Mouse (Mus musculus) heart, embryonic 16.5 days (tissue): ENCODE measurements at regions not wholly inside any gene's neighbourhood (a gene's known extent, or its start where the extent isn't known, plus 50 kb on each side); places are given as distances from the start of the nearest gene placed in this dataset.
"Not testable (repeated sequence)": the region's sequence is repeated elsewhere in the genome, so short reads cannot be mapped to it uniquely, and the experiment has no call there.

ENCODE experiments used
- ATAC-seq: fragments of 200-750 bp; cut with Nextera tagmentation; replicated peaks from 2 replicates; pipeline ENCODE4 v1.8.0; 2017; ENCODE audit warnings: moderate number of reproducible peaks; ENCODE audit not compliant: insufficient read depth, low FRiP score; ENCODE audit errors: extremely low read depth
- H3K27ac ChIP-seq: fragments of 300-500 bp; sonication (generic); 2 replicates; pipeline ENCODE4 v1.5.1; 2014; ENCODE audit warnings: mild to moderate bottlenecking, low read length, control low read depth, moderate library complexity
- H3K27me3 ChIP-seq: fragments of 300-500 bp; sonication (generic); 2 replicates; pipeline ENCODE4 v1.6.1; 2014; ENCODE audit warnings: low read length, mixed read lengths; ENCODE audit not compliant: control insufficient read depth, insufficient read depth
- H3K36me3 ChIP-seq: fragments of 300-500 bp; sonication (generic); 2 replicates; pipeline ENCODE4 v1.6.1; 2014; ENCODE audit not compliant: control insufficient read depth, insufficient read depth
- H3K4me1 ChIP-seq: fragments of 300-500 bp; sonication (generic); 2 replicates; pipeline ENCODE4 v1.6.1; 2014; ENCODE audit warnings: low read length, mixed read lengths; ENCODE audit not compliant: control insufficient read depth, insufficient read depth
- H3K4me2 ChIP-seq: fragments of 300-500 bp; sonication (generic); 2 replicates; pipeline ENCODE4 v1.6.1; 2014; ENCODE audit warnings: low read depth, mild to moderate bottlenecking, control low read depth, low read length
- H3K4me3 ChIP-seq: fragments of 300-500 bp; sonication (generic); 2 replicates; pipeline ENCODE4 v1.5.1; 2014; ENCODE audit warnings: mild to moderate bottlenecking, control low read depth, low read length
- H3K9ac ChIP-seq: fragments of 300-500 bp; sonication (generic); 2 replicates; pipeline ENCODE4 v1.6.1; 2014; ENCODE audit warnings: low read length, control low read depth
- H3K9me3 ChIP-seq: fragments of 300-500 bp; sonication (generic); replicated peaks from 2 replicates; pipeline ENCODE4 v1.6.1; 2016; ENCODE audit warnings: low read length; ENCODE audit not compliant: control insufficient read depth
- WGBS: fragments of 180-500 bp; shearing (Covaris S2); extraction: QIAGEN DNeasy Blood & Tissue Kit; methylation state at CpG from one replicate; pipeline ENCODE4 v1.1.7; 2014; 5-methylcytosine and 5-hydroxymethylcytosine counted together

- no peaks in the 10 kb centered on the region for H3K4me1 ChIP-seq
- no peaks in the 10 kb centered on the region for H3K27me3 ChIP-seq
- no peak overlapping the region for H3K27ac ChIP-seq
- no peak overlapping the region for H3K9ac ChIP-seq
- WGBS, result 75% methylated on average over 10 of the region's 10 CpGs
- H3K4me2 ChIP-seq, result no peak overlapping the region
- no peak overlapping the region for H3K4me3 ChIP-seq
- no peaks in the 10 kb centered on the region for H3K36me3 ChIP-seq
- no peaks in the 10 kb centered on the region for H3K9me3 ChIP-seq
- no peak for ATAC-seq
Measured at GRCm38 (mm10) chr13:113464190-113465064, 153.9 kb downstream of the Snx18 start.

GRCm38 (mm10) chr13:113463420-113463819 lies 154.9 kb downstream of the Snx18 start:
- Histone ChIP-seq H3K36me3 (no peaks in the 10 kb centered on the region), H3K9ac (no peak overlapping the region), H3K27me3 (no peaks in the 10 kb centered on the region), H3K27ac (no peak overlapping the region), H3K4me1 (no peaks in the 10 kb centered on the region), H3K9me3 (no peaks in the 10 kb centered on the region), H3K4me3 (no peak overlapping the region), H3K4me2 (no peak overlapping the region)
- WGBS, result 66% methylated on average over 4 of the region's 4 CpGs
- no peak for ATAC-seq

DNA sequence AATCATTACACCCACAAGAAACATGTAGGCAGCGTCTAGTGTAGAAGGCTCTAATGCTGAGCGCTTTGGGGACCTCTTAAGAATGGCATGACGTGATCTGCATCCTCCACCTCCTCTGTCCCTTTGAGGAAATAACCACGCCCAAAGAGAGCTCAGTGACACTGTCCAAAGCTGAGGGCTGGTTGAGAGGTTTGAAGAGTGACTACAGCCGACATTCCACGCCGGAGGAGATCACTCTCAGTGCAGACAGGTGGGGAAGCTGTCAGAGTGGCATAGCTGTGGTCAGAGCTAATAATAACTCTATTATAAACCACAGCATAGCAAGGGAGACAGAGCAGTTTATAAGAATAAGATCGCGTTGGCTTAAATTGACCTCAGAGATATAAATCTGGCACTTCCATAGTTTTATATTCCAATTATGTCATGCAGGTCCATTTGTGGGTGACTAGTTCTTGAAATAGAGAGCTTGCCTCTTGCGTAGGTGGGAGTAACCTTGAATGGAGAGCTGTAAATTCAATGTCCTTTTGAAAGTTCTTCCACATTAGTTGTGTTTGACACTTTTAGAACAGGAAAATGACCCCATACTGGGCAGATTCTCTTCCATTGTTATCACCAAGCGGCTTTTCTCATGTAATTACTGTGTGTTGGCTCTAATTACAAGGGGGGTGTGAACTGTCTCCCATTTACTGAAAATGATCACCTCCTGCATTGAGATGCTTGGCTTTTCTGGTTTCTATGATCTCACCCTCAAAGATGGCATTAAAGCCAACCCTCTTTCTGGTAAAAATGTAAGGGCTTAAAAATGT lies 161.7 kb downstream of the BC067074 start:
- WGBS, result 27% methylated on average over 11 of the region's 11 CpGs
- Histone ChIP-seq H3K4me2 (peak overlapping the region; percentile 45), H3K36me3 (no peaks in the 10 kb centered on the region), H3K9ac (no peak overlapping the region), H3K4me3 (no peak overlapping the region), H3K27ac (peak overlapping the region; percentile 44; the same call in 1 of the 2 replicates), H3K27me3 (no peaks in the 10 kb centered on the region), H3K4me1 (peaks cover 5% of the 10 kb centered on the region; the same call in 1 of the 2 replicates), H3K9me3 (no peaks in the 10 kb centered on the region)
- ATAC-seq, result peak; percentile 95

DNA sequence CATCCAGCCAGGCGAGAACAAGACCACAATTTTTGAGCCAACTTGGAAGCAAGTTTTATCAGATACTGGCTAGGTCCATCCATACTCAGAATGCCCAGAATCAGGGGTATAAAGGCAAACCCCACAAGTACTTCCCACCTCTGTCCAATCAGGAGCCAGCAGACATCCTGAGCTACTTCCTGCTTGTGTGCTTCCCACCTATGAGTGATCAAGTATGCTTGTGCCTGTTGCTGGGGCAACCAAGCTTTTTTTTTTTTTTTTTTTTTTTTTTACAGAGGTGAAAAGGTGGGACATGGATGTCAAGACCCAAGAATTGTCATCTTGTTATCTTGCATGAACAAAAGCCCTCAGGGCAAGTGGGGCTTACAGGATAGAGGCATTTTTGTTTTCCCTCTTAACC lies 155.4 kb downstream of the BC067074 start:
- no peaks in the 10 kb centered on the region for H3K27me3 ChIP-seq
- no peaks in the 10 kb centered on the region for H3K9me3 ChIP-seq
- ATAC-seq, result no peak
- H3K4me3 ChIP-seq, result no peak overlapping the region
- H3K9ac ChIP-seq, result no peak overlapping the region
- 88% methylated on average over 1 of the region's 1 CpGs for WGBS
- H3K4me1 ChIP-seq, result no peaks in the 10 kb centered on the region
- no peaks in the 10 kb centered on the region for H3K36me3 ChIP-seq
- no peak overlapping the region for H3K4me2 ChIP-seq
- no peak overlapping the region for H3K27ac ChIP-seq

DNA sequence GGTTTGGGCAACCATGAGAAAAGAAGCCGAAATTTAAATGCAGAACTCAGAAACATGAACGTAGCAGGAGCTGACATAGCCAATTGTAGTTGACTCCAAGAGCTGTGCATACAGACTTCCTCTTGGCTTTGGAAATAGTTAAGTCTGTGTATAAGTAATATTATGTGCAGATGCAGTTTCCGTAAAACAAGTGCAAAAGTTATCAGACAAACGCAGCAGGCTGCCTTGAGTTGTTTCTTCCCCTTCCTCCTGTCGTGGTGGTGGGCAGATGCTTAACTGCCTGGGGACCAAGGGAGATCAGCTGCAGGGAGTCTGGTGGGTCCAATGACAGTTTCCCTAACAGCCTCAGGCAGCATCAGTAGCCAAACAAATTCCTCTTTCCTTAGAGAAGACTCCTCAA lies 153.3 kb downstream of the BC067074 start:
- 66% methylated on average over 5 of the region's 5 CpGs for WGBS
- Histone ChIP-seq H3K4me3 (no peak overlapping the region), H3K9me3 (no peaks in the 10 kb centered on the region), H3K4me2 (no peak overlapping the region), H3K36me3 (no peaks in the 10 kb centered on the region), H3K9ac (no peak overlapping the region), H3K27ac (no peak overlapping the region), H3K27me3 (no peaks in the 10 kb centered on the region), H3K4me1 (no peaks in the 10 kb centered on the region)
- ATAC-seq, result no peak

- not testable (repeated sequence) for H3K9me3 ChIP-seq, H3K4me3 ChIP-seq, H3K27me3 ChIP-seq, H3K4me2 ChIP-seq, H3K4me1 ChIP-seq, H3K9ac ChIP-seq, H3K36me3 ChIP-seq, H3K27ac ChIP-seq, ATAC-seq
- 81% methylated on average over 2 of the region's 2 CpGs for WGBS
Measured at GRCm38 (mm10) chr13:113444481-113444880, 151.5 kb downstream of the BC067074 start.

- WGBS, result 57% methylated on average over 8 of the region's 8 CpGs
- no peak overlapping the region for H3K27ac ChIP-seq
- H3K9ac ChIP-seq, result no peak overlapping the region
- no peak overlapping the region for H3K4me3 ChIP-seq
- no peak for ATAC-seq
- H3K4me2 ChIP-seq, result no peak overlapping the region
- H3K27me3 ChIP-seq, result no peaks in the 10 kb centered on the region
- H3K9me3 ChIP-seq, result no peaks in the 10 kb centered on the region
- no peaks in the 10 kb centered on the region for H3K36me3 ChIP-seq
- peaks cover 15% of the 10 kb centered on the region for H3K4me1 ChIP-seq
Measured at GRCm38 (mm10) chr13:113443078-113443477, 150.1 kb downstream of the BC067074 start.

GRCm38 (mm10) chr13:113442169-113442568 lies 149.2 kb downstream of the BC067074 start:
- no peak overlapping the region for H3K4me2 ChIP-seq
- ATAC-seq, result peak; percentile 81
- H3K27me3 ChIP-seq, result no peaks in the 10 kb centered on the region
- H3K4me1 ChIP-seq, result peaks cover 15% of the 10 kb centered on the region
- no peaks in the 10 kb centered on the region for H3K36me3 ChIP-seq
- H3K9ac ChIP-seq, result no peak overlapping the region
- no peak overlapping the region for H3K27ac ChIP-seq
- H3K4me3 ChIP-seq, result no peak overlapping the region
- no peaks in the 10 kb centered on the region for H3K9me3 ChIP-seq
- WGBS, result 59% methylated on average over 9 of the region's 9 CpGs

DNA sequence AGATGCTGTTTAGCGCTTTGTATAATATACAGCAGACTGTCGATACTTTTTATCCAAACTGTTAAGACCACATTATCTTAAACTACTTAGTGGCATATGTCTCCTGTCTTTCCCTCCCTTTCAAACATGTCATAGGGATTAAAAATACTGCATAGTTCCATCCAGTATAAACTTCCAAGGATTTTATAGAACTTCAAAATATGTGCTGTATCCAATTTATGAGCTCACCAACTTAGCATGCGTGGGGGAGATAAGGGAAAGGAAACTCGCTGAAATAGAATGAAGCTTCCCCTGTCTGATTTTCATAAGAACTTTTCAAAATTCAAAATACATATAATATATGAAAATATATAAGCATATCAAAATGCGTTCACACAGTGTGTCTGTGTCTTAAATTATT lies 147.2 kb downstream of the BC067074 start:
- H3K27ac ChIP-seq, result no peak overlapping the region; the same call in 1 of the 2 replicates

More for the DNA sequence above, 147.2 kb downstream of the BC067074 start:
- Histone ChIP-seq H3K9ac (no peak overlapping the region), H3K9me3 (no peaks in the 10 kb centered on the region), H3K4me1 (peaks cover 15% of the 10 kb centered on the region), H3K4me2 (no peak overlapping the region), H3K27me3 (no peaks in the 10 kb centered on the region), H3K36me3 (no peaks in the 10 kb centered on the region), H3K4me3 (no peak overlapping the region)
- whole genome bisulfite sequencing, result 59% methylated on average over 5 of the region's 5 CpGs
- ATAC-seq, result no peak
